Mouse (Mus musculus): ENCODE results near the gene Fam185a. TPM values are rescaled to one million over a fixed set of nuclear protein-coding genes. Genes with fewer than 3 reads are reported as not detected.

The Fam185a gene
- total RNA-seq, 4 experiments from 2014 or later = 20.9 to 23.3 (median 22.5) TPM

GRCm38 (mm10) chr5:21426666-21427065 is 1.9 kb downstream of the Fam185a start:
- DNase-seq (ENCODE audit: low spot score) = no peak

GRCm38 (mm10) chr5:21434148-21434929 is 9.6 kb downstream of the Fam185a start:
- DNase-seq (ENCODE audit: low spot score) = no peak

- no peak for DNase-seq (ENCODE audit: low spot score)
Observed at GRCm38 (mm10) chr5:21436471-21436975, 11.8 kb downstream of the Fam185a start.

- DNase-seq (ENCODE audit: low spot score) = no peak
Observed at GRCm38 (mm10) chr5:21438428-21438827, 13.7 kb downstream of the Fam185a start.

GRCm38 (mm10) chr5:21439446-21440110 is 14.8 kb downstream of the Fam185a start:
- DNase-seq (ENCODE audit: low spot score) = no peak

- DNase-seq (ENCODE audit: low spot score) = no peak
Observed at GRCm38 (mm10) chr5:21440833-21441530, 16.2 kb downstream of the Fam185a start.

- DNase-seq (ENCODE audit: low spot score) = no peak
Observed at GRCm38 (mm10) chr5:21467387-21467786, 42.6 kb downstream of the Fam185a start.

GRCm38 (mm10) chr5:21468100-21468499 is 43.3 kb downstream of the Fam185a start:
- no peak for DNase-seq (ENCODE audit: low spot score)

GRCm38 (mm10) chr5:21478428-21478827 is 53.7 kb downstream of the Fam185a start:
- DNase-seq (ENCODE audit: low spot score) = no peak

GRCm38 (mm10) chr5:21479746-21480145 is 55.0 kb downstream of the Fam185a start:
- no peak for DNase-seq (ENCODE audit: low spot score)

- DNase-seq (ENCODE audit: low spot score) = no peak
Observed at GRCm38 (mm10) chr5:21481521-21481920, 56.8 kb downstream of the Fam185a start.

GRCm38 (mm10) chr5:21482446-21483222 is 57.9 kb downstream of the Fam185a start:
- DNase-seq (ENCODE audit: low spot score) = no peak

- no peak for DNase-seq (ENCODE audit: low spot score)
Observed at GRCm38 (mm10) chr5:21483275-21483674, 58.5 kb downstream of the Fam185a start.

- DNase-seq (ENCODE audit: low spot score) = no peak
Observed at GRCm38 (mm10) chr5:21485197-21485829, 60.6 kb downstream of the Fam185a start.

- no peak for DNase-seq (ENCODE audit: low spot score)
Observed at GRCm38 (mm10) chr5:21486798-21487197, 62.0 kb downstream of the Fam185a start.

- no peak for DNase-seq (ENCODE audit: low spot score)
Observed at GRCm38 (mm10) chr5:21487306-21487705, 62.5 kb downstream of the Fam185a start.

- DNase-seq (ENCODE audit: low spot score) = no peak
Observed at GRCm38 (mm10) chr5:21487716-21488115, 63.0 kb downstream of the Fam185a start.

GRCm38 (mm10) chr5:21488506-21488905 is 63.7 kb downstream of the Fam185a start:
- DNase-seq (ENCODE audit: low spot score) = peak; percentile 32

- DNase-seq (ENCODE audit: low spot score) = no peak
Observed at GRCm38 (mm10) chr5:21489135-21489534, 64.4 kb downstream of the Fam185a start.

GRCm38 (mm10) chr5:21491469-21491868 is 66.7 kb downstream of the Fam185a start:
- DNase-seq (ENCODE audit: low spot score) = no peak

- DNase-seq (ENCODE audit: low spot score) = no peak
Observed at GRCm38 (mm10) chr5:21492213-21492612, 67.5 kb downstream of the Fam185a start.
